23 mouse cellular contexts compared by ENCODE assay signal in genomic region chr4:156168611-156169010, GRCm38 (mm10). TPM values are rescaled to one million over a fixed set of nuclear protein-coding genes. Genes with fewer than 3 reads are reported as not detected.
"Had no signal": no experiment of that assay in that cellular context is flagged by ENCODE, and none has a peak within 500 bp of the region (broad histone marks: within the 10 kb centered on the region; RNA-seq: fewer than 3 reads in every experiment).

No protein-coding gene starts in this region.

- H3K27ac ChIP-seq: kidney, postnatal 0 days; layer of hippocampus, adult 2 months; limb, embryonic 10.5 days; limb, embryonic 13.5 days; liver, embryonic 12.5 days; liver, embryonic 15.5 days; lung, embryonic 15.5 days; midbrain, embryonic 10.5 days; midbrain, embryonic 13.5 days had no signal

- H3K9me3 ChIP-seq: limb, embryonic 10.5 days; liver, embryonic 12.5 days; liver, embryonic 15.5 days; lung, embryonic 15.5 days; midbrain, embryonic 10.5 days; midbrain, embryonic 13.5 days had no signal

- H3K4me3 ChIP-seq: layer of hippocampus, adult 2 months; limb, embryonic 10.5 days; limb, embryonic 13.5 days; liver, embryonic 12.5 days; liver, embryonic 15.5 days; lung, embryonic 15.5 days; megakaryocyte, embryonic 14.5 days; midbrain, embryonic 10.5 days; midbrain, embryonic 13.5 days; myocyte had no signal

- H3K27me3 ChIP-seq: limb, embryonic 13.5 days; liver, embryonic 12.5 days; liver, embryonic 15.5 days; lung, embryonic 15.5 days; midbrain, embryonic 13.5 days had no signal

- H3K4me2 ChIP-seq: limb, embryonic 13.5 days; liver, embryonic 12.5 days; liver, embryonic 15.5 days; lung, embryonic 15.5 days; midbrain, embryonic 13.5 days had no signal

- H3K4me1 ChIP-seq: limb, embryonic 10.5 days; limb, embryonic 13.5 days; liver, embryonic 12.5 days; liver, embryonic 15.5 days; lung, embryonic 15.5 days; midbrain, embryonic 10.5 days; midbrain, embryonic 13.5 days had no signal

- H3K9ac ChIP-seq: limb, embryonic 13.5 days; liver, embryonic 12.5 days; liver, embryonic 15.5 days; lung, embryonic 15.5 days; midbrain, embryonic 13.5 days had no signal

- ATAC-seq: intestine, postnatal 0 days; liver, embryonic 12.5 days; midbrain, embryonic 13.5 days had no signal

- DNase-seq: kidney, adult 2 months; kidney, postnatal 25 days; liver; lung, adult 18-20 months; lung, postnatal 10 days; lung, postnatal 36 days; right cerebral cortex, postnatal 25 days; thymus, postnatal 36 days had no signal

RNA-seq across cellular contexts. Expression of gene Isg15, which starts 32.0 kb away (rescaled TPM):
- polyA plus RNA-seq: kidney, embryonic 14.5 days had no signal

RNA-seq across cellular contexts. Expression of gene Rnf223, which starts 38.3 kb away (rescaled TPM):
- total RNA-seq: monocyte, adult 5-6 weeks had no signal
- polyA plus RNA-seq: intestine, postnatal 0 days had no signal

RNA-seq across cellular contexts. Expression of gene Perm1, which starts 47.1 kb away (rescaled TPM):
- polyA plus RNA-seq: testis, adult 2 months had no signal
